11 mouse cellular contexts compared by ENCODE assay signal in the genomic region with DNA sequence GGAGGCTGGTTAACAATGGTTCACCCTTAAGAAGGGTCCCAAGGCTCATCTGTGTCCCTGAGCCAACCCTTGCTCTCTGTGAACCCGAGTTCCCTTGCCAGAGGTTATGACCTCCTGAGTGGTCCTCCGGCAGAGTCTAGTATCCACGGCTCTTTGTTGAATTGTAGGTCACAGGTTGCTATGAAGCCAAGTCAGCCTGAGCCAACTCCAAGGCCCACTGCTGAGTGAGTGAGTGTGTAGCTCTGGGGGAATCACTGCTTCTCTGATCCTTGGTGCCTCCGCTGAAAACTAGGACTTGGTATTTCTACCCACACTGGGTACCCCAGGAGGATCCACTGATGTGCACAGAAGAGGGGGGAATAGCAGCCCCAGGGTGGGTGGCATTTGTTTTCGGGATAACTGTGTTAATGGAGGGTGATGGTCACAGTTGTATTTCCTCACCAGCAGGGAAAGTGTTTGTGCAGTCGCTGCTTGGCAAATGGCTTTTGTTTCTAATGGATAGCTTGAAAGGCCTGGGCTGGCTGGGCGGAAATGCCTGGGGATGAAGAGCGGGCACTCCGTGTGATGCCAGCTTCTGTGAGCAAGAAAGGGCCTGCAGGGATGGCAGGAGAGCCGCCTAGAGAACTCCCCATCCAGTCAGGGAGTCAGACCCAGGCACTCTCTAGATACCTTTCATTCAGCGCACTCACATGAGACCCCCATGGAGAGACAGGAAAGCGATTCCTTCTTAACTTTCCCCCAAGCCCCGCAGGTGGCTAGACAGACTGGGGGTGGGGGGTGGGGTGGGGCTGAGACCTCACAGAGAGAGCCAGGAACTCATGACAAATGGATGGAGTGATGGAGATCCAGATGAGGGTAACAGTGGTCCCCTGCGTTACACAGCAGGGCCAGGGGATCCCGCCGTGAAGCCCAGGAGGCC. TPM values are rescaled to one million over a fixed set of nuclear protein-coding genes. Genes with fewer than 3 reads are reported as not detected.
DNase-seq lines count a peak whose midpoint lies in the region; ATAC-seq and TF ChIP-seq lines count a peak whose summit lies in the region.
"Had no signal": no experiment of that assay in that cellular context is flagged by ENCODE, and none has a peak within 500 bp of the region (broad histone marks: within the 10 kb centered on the region; RNA-seq: fewer than 3 reads in every experiment).

No protein-coding gene starts in this region.

- H3K4me3 ChIP-seq in layer of hippocampus, adult 2 months = peak overlapping the region; percentile 62
- no peak overlapping the region for H3K4me3 ChIP-seq in embryonic facial prominence, embryonic 12.5 days
- peak overlapping the region; percentile 56 for H3K4me3 ChIP-seq in midbrain, embryonic 15.5 days

- H3K36me3 ChIP-seq in embryonic facial prominence, embryonic 12.5 days = no peaks in the 10 kb centered on the region
- no peaks in the 10 kb centered on the region for H3K36me3 ChIP-seq in midbrain, embryonic 15.5 days (replicated peaks)
- H3K36me3 ChIP-seq: limb, embryonic 15.5 days had no signal

- DNase-seq in layer of hippocampus, adult 2 months (ENCODE audit: low spot score in 2 of 2) = no peak
- DNase-seq in layer of hippocampus, postnatal 25 days (ENCODE audit: extremely low spot score in 1 of 2, low spot score in 1 of 2) = no peak
- peak; percentile 88 for DNase-seq in R1 (ENCODE audit: low read depth, low spot score)
- no peak for DNase-seq in kidney, postnatal 36 days
- DNase-seq in embryo, embryonic 11 days = no peak
- DNase-seq: lung, postnatal 10 days; thymus, postnatal 25 days had no signal

- H3K9me3 ChIP-seq in embryonic facial prominence, embryonic 12.5 days = no peaks in the 10 kb centered on the region
- H3K9me3 ChIP-seq in midbrain, embryonic 15.5 days = no peaks in the 10 kb centered on the region
- H3K9me3 ChIP-seq: limb, embryonic 15.5 days had no signal

- peak overlapping the region; percentile 84 for H3K27ac ChIP-seq in layer of hippocampus, adult 2 months
- H3K27ac ChIP-seq in embryonic facial prominence, embryonic 12.5 days = no peak overlapping the region
- peak overlapping the region; percentile 51; the same call in 1 of the 2 replicates for H3K27ac ChIP-seq in midbrain, embryonic 15.5 days
- H3K27ac ChIP-seq: limb, embryonic 15.5 days had no signal

- 0 out of 2 replicates have a peak overlapping the region, but pooled peaks have one; percentile 10 for H3K4me2 ChIP-seq in embryonic facial prominence, embryonic 12.5 days (replicated peaks)
- H3K4me2 ChIP-seq in midbrain, embryonic 15.5 days = peak overlapping the region; percentile 62

- TF ChIP-seq CTCF in layer of hippocampus, adult 2 months (conservative IDR thresholded peaks at IDR 0.05) = no peak

- ATAC-seq in embryonic facial prominence, embryonic 12.5 days (ENCODE audit: insufficient number of reproducible peaks, insufficient read depth, low FRiP score, low TSS enrichment) = no peak
- no peak for ATAC-seq in midbrain, embryonic 15.5 days (replicated peaks)

- peaks cover 32% of the 10 kb centered on the region; the same call in 1 of the 2 replicates for H3K4me1 ChIP-seq in embryonic facial prominence, embryonic 12.5 days
- H3K4me1 ChIP-seq in midbrain, embryonic 15.5 days = peaks cover 37% of the 10 kb centered on the region

- H3K9ac ChIP-seq in embryonic facial prominence, embryonic 12.5 days = no peak overlapping the region
- H3K9ac ChIP-seq in midbrain, embryonic 15.5 days = peak overlapping the region; percentile 55; the same call in 1 of the 2 replicates
- H3K9ac ChIP-seq: limb, embryonic 15.5 days had no signal

- peaks cover 18% of the 10 kb centered on the region for H3K27me3 ChIP-seq in embryonic facial prominence, embryonic 12.5 days
- no peaks in the 10 kb centered on the region for H3K27me3 ChIP-seq in midbrain, embryonic 15.5 days (replicated peaks)

- whole genome bisulfite sequencing in embryonic facial prominence, embryonic 12.5 days = 22% methylated on average over 16 of the region's 16 CpGs
- 21% methylated on average over 16 of the region's 16 CpGs for WGBS in midbrain, embryonic 15.5 days

RNA-seq across cellular contexts. Expression of a gene that starts 4.6 kb away (rescaled TPM):
- total RNA-seq in layer of hippocampus, adult 2 months (2021) = 10 to 100 TPM; 15.5 to 16.9 TPM
- total RNA-seq in layer of hippocampus, postnatal 25 days (2021) = 10 to 100 TPM; 10.1 to 16.9 TPM
- polyA plus RNA-seq in embryonic facial prominence, embryonic 12.5 days (2016; fragmentation: Nextera tagmentation; extraction: Ambion mirVana) = 20.4 and 20.7 TPM in 2 replicates
- 27.5 and 27.7 TPM in 2 replicates for polyA plus RNA-seq in midbrain, embryonic 15.5 days (2015; fragmentation: Nextera tagmentation; extraction: Ambion mirVana)

RNA-seq across cellular contexts. Expression of a gene that starts 55.1 kb away (rescaled TPM):
- total RNA-seq in layer of hippocampus, adult 2 months (2021) = under 1 TPM in 1 of 2 experiments, not detected in 1; 0.64 TPM
- total RNA-seq in layer of hippocampus, postnatal 25 days (2021) = under 1 TPM; 0.25 to 0.33 TPM
- 3.9 and 4.1 TPM in 2 replicates for polyA plus RNA-seq in embryonic facial prominence, embryonic 12.5 days (2016; fragmentation: Nextera tagmentation; extraction: Ambion mirVana)
- polyA plus RNA-seq in midbrain, embryonic 15.5 days (2015; fragmentation: Nextera tagmentation; extraction: Ambion mirVana) = 0.59 and 0.73 TPM in 2 replicates
- total RNA-seq: neutrophil, adult 5-6 weeks had no signal
